Mouse (Mus musculus) MEL (cell line): ENCODE measurements around the gene Pdrg1.

Experiments
- CTCF ChIP-seq, 3 experiments: IDR thresholded peaks in 2 of 3; conservative IDR thresholded peaks in 1 of 3; 2 replicates each; pipeline ENCODE4 v1.5.1; 2011 to 2012; ENCODE audit warnings: low read length in 3 of 3, low read depth in 2 of 3, mild to moderate bottlenecking in 2 of 3, improper control_type of control experiment in 1 of 3, inconsistent platforms in 1 of 3, mixed read lengths in 1 of 3, moderate library complexity in 1 of 3; ENCODE audit not compliant: control insufficient read depth in 1 of 3, insufficient read depth in 1 of 3, poor library complexity in 1 of 3, severe bottlenecking in 1 of 3
- MAX ChIP-seq: IDR thresholded peaks from 2 replicates; pipeline ENCODE4 v1.6.1; 2011; ENCODE audit warnings: low read length, improper control_type of control experiment
- MEF2A ChIP-seq: IDR thresholded peaks from 2 replicates; pipeline ENCODE4 v1.6.1; 2014; ENCODE audit warnings: low read depth, mild to moderate bottlenecking, inconsistent platforms, low read length, improper control_type of control experiment; ENCODE audit not compliant: poor library complexity, insufficient replicate concordance, severe bottlenecking; ENCODE audit errors: extremely low read depth
- POLR2A ChIP-seq, 2 experiments: IDR thresholded peaks; 2 replicates each; pipeline ENCODE4 v1.6.1; 2011 to 2012; ENCODE audit warnings: low read length in 2 of 2, mild to moderate bottlenecking in 2 of 2, control low read depth in 1 of 2, improper control_type of control experiment in 1 of 2, low read depth in 1 of 2, moderate library complexity in 1 of 2; ENCODE audit not compliant: control insufficient read depth in 1 of 2, insufficient read depth in 1 of 2, poor library complexity in 1 of 2
- POLR2AphosphoS2 ChIP-seq: IDR thresholded peaks from 2 replicates; pipeline ENCODE4 v1.6.1; 2011; ENCODE audit warnings: low read length, improper control_type of control experiment
- POLR2AphosphoS5 ChIP-seq: IDR thresholded peaks from 2 replicates; pipeline ENCODE4 v1.6.1; 2012; ENCODE audit warnings: low read depth, borderline replicate concordance, mild to moderate bottlenecking, inconsistent platforms, low read length, moderate library complexity, mixed read lengths
- ZKSCAN1 ChIP-seq: IDR thresholded peaks from 2 replicates; pipeline ENCODE4 v1.6.1; 2012; ENCODE audit warnings: low read depth, mild to moderate bottlenecking, inconsistent platforms, low read length, improper control_type of control experiment, moderate library complexity

- TF ChIP-seq ZKSCAN1 (no peak), POLR2AphosphoS2 (no peak), POLR2A (IDR thresholded peaks at IDR 0.05; ENCODE audit: control insufficient read depth in 1 of 2, insufficient read depth in 1 of 2, low read depth in 1 of 2, low read length in 2 of 2, poor library complexity in 1 of 2) (no peak), MEF2A (no peak), CTCF (IDR thresholded peaks at IDR 0.05 in 2 of 3, conservative IDR thresholded peaks at IDR 0.05 in 1 of 3; ENCODE audit: control insufficient read depth in 1 of 3, insufficient read depth in 1 of 3, low read depth in 2 of 3, low read length in 3 of 3, poor library complexity in 1 of 3, severe bottlenecking in 1 of 3) (no peak), POLR2AphosphoS5 (no peak), MAX (no peak)
Measured at GRCm38 (mm10) chr2:153051537-153051936, 36.3 kb upstream of the Pdrg1 start.
